Mouse (Mus musculus) myocyte (in vitro differentiated cells): Measurements from ENCODE around the gene Vdr. TPM values are rescaled to one million over a fixed set of nuclear protein-coding genes. Genes with fewer than 3 reads are reported as not detected.

Source experiments
- H3K27me3 ChIP-seq: one replicate; pipeline ENCODE4 v1.6.1; 2011; ENCODE audit not compliant: control insufficient read depth, insufficient read depth, insufficient read length
- H3K36me3 ChIP-seq: one replicate; pipeline ENCODE4 v1.6.1; 2011; ENCODE audit not compliant: control insufficient read depth, insufficient read depth
- H3K4me2 ChIP-seq: one replicate; pipeline ENCODE4 v1.6.1; 2011; ENCODE audit warnings: low read depth, control low read depth
- H3K4me3 ChIP-seq: one replicate; pipeline ENCODE4 v1.5.1; 2011; ENCODE audit warnings: mild to moderate bottlenecking, control low read depth, moderate library complexity
- H3K79me2 ChIP-seq: one replicate; pipeline ENCODE4 v1.6.1; 2011; ENCODE audit not compliant: control insufficient read depth, insufficient read depth
- H3ac ChIP-seq: one replicate; pipeline ENCODE4 v1.6.1; 2011; ENCODE audit not compliant: control insufficient read depth, insufficient read length
- CEBPB ChIP-seq: IDR thresholded peaks from 2 replicates; pipeline ENCODE4 v1.6.1; 2011; ENCODE audit warnings: mild to moderate bottlenecking, moderate library complexity; ENCODE audit not compliant: poor library complexity, insufficient read depth, severe bottlenecking
- E2F4 ChIP-seq: IDR thresholded peaks from one replicate; pipeline ENCODE4 v1.6.1; 2011; ENCODE audit warnings: mild to moderate bottlenecking, control low read depth, moderate library complexity; ENCODE audit not compliant: insufficient read depth
- MAX ChIP-seq: IDR thresholded peaks from one replicate; pipeline ENCODE4 v1.6.1; 2011; ENCODE audit warnings: low read depth, mild to moderate bottlenecking, control low read depth
- MYOD1 ChIP-seq, 3 experiments: IDR thresholded peaks; one replicate each; pipeline ENCODE4 v1.6.1; 2011; ENCODE audit warnings: control low read depth in 2 of 3, low read depth in 2 of 3, mild to moderate bottlenecking in 2 of 3, moderate library complexity in 1 of 3; ENCODE audit not compliant: insufficient read length in 2 of 3, control insufficient read depth in 1 of 3
- MYOG ChIP-seq, 3 experiments: IDR thresholded peaks; one replicate each; pipeline ENCODE4 v1.6.1; 2011; ENCODE audit warnings: control low read depth in 2 of 3, low read depth in 2 of 3, mild to moderate bottlenecking in 2 of 3; ENCODE audit not compliant: insufficient read length in 2 of 3, control insufficient read depth in 1 of 3, insufficient read depth in 1 of 3
- POLR2A ChIP-seq: IDR thresholded peaks from one replicate; pipeline ENCODE4 v1.6.1; 2011; ENCODE audit warnings: low read depth, mild to moderate bottlenecking, control low read depth, moderate library complexity; ENCODE audit not compliant: insufficient read length
- POLR2AphosphoS2 ChIP-seq: IDR thresholded peaks from one replicate; pipeline ENCODE4 v1.6.1; 2011; ENCODE audit warnings: low read depth, control low read depth; ENCODE audit not compliant: insufficient read length
- REST ChIP-seq: IDR thresholded peaks from one replicate; pipeline ENCODE4 v1.6.1; 2011; ENCODE audit warnings: mild to moderate bottlenecking, control low read depth, moderate library complexity; ENCODE audit not compliant: insufficient read depth, insufficient read length
- SRF ChIP-seq: IDR thresholded peaks from one replicate; pipeline ENCODE4 v1.6.1; 2011; ENCODE audit warnings: low read depth; ENCODE audit not compliant: control insufficient read depth, insufficient read length
- TCF12 ChIP-seq: IDR thresholded peaks from one replicate; pipeline ENCODE4 v1.6.1; 2011; ENCODE audit warnings: mild to moderate bottlenecking, control low read depth; ENCODE audit not compliant: poor library complexity, insufficient read depth, severe bottlenecking
- TCF3 ChIP-seq: IDR thresholded peaks from one replicate; pipeline ENCODE4 v1.6.1; 2011; ENCODE audit warnings: low read depth, control low read depth; ENCODE audit not compliant: insufficient read length
- USF1 ChIP-seq: IDR thresholded peaks from one replicate; pipeline ENCODE4 v1.6.1; 2011; ENCODE audit warnings: low read depth, mild to moderate bottlenecking, control low read depth, moderate library complexity
- polyA plus RNA-seq: library from polyadenylated mRNA; unstranded; fragments of >200 nt; fragmentation: generic; extraction: Trizol; gene quantifications from one replicate; pipeline ENCODE4 v1.2.1, GENCODE M21; 2012; ENCODE audit warnings: missing spikeins

The Vdr gene
- polyA plus RNA-seq, 1 experiment, result 9.8 TPM

- H3K27me3 ChIP-seq, result no peaks in the 10 kb centered on the region
Observed at GRCm38 (mm10) chr15:97864361-97865045, 45.9 kb downstream of the Vdr start.

GRCm38 (mm10) chr15:97863494-97863881 lies 46.9 kb downstream of the Vdr start:
- Histone ChIP-seq H3ac (no peak overlapping the region), H3K4me2 (no peak overlapping the region), H3K79me2 (no peaks in the 10 kb centered on the region), H3K36me3 (peaks cover 11% of the 10 kb centered on the region), H3K4me3 (no peak overlapping the region), H3K27me3 (no peaks in the 10 kb centered on the region)
- no peak for TF ChIP-seq TCF3
- TF ChIP-seq MAX, result no peak
- no peak for TF ChIP-seq TCF12
- no peak for TF ChIP-seq SRF
- TF ChIP-seq USF1, result no peak
- no peak for TF ChIP-seq MYOG (IDR thresholded peaks at IDR 0.05; ENCODE audit: control insufficient read depth in 1 of 3, insufficient read depth in 1 of 3, insufficient read length in 2 of 3, low read depth in 2 of 3)
- no peak for TF ChIP-seq REST
- TF ChIP-seq POLR2A, result no peak
- TF ChIP-seq MYOD1 (IDR thresholded peaks at IDR 0.05; ENCODE audit: control insufficient read depth in 1 of 3, insufficient read length in 2 of 3, low read depth in 2 of 3), result no peak
- no peak for TF ChIP-seq CEBPB
- no peak for TF ChIP-seq POLR2AphosphoS2
- no peak for TF ChIP-seq E2F4

More at GRCm38 (mm10) chr15:97864361-97865045, 45.9 kb downstream of the Vdr start:
- Histone ChIP-seq H3K79me2 (no peaks in the 10 kb centered on the region), H3K36me3 (peaks cover 11% of the 10 kb centered on the region), H3ac (no peak overlapping the region), H3K4me3 (no peak overlapping the region), H3K4me2 (no peak overlapping the region)
- no peak for TF ChIP-seq MYOD1 (IDR thresholded peaks at IDR 0.05; ENCODE audit: control insufficient read depth in 1 of 3, insufficient read length in 2 of 3, low read depth in 2 of 3)
- TF ChIP-seq TCF3, result no peak
- TF ChIP-seq CEBPB, result no peak
- no peak for TF ChIP-seq SRF
- no peak for TF ChIP-seq POLR2AphosphoS2
- no peak for TF ChIP-seq MAX
- TF ChIP-seq REST, result no peak
- no peak for TF ChIP-seq USF1
- no peak for TF ChIP-seq TCF12
- TF ChIP-seq POLR2A, result no peak
- TF ChIP-seq E2F4, result no peak
- TF ChIP-seq MYOG (IDR thresholded peaks at IDR 0.05; ENCODE audit: control insufficient read depth in 1 of 3, insufficient read depth in 1 of 3, insufficient read length in 2 of 3, low read depth in 2 of 3), result no peak

- no peak overlapping the region for H3K4me2 ChIP-seq
- H3K4me3 ChIP-seq, result no peak overlapping the region
- TF ChIP-seq USF1, result no peak
- no peak for TF ChIP-seq POLR2AphosphoS2
- TF ChIP-seq MAX, result no peak
- TF ChIP-seq CEBPB, result no peak
- no peak for TF ChIP-seq TCF12
- TF ChIP-seq MYOG (IDR thresholded peaks at IDR 0.05; ENCODE audit: control insufficient read depth in 1 of 3, insufficient read depth in 1 of 3, insufficient read length in 2 of 3, low read depth in 2 of 3), result no peak
- no peak for TF ChIP-seq E2F4
- TF ChIP-seq MYOD1 (IDR thresholded peaks at IDR 0.05; ENCODE audit: control insufficient read depth in 1 of 3, insufficient read length in 2 of 3, low read depth in 2 of 3), result no peak
- TF ChIP-seq POLR2A, result no peak
- TF ChIP-seq SRF, result no peak
Observed at GRCm38 (mm10) chr15:97862881-97863493, 47.4 kb downstream of the Vdr start.

GRCm38 (mm10) chr15:97860353-97860752 lies 50.1 kb downstream of the Vdr start:
- no peak overlapping the region for H3ac ChIP-seq
- no peak overlapping the region for H3K4me3 ChIP-seq
- no peak overlapping the region for H3K4me2 ChIP-seq
- TF ChIP-seq POLR2AphosphoS2 (no peak), POLR2A (no peak), E2F4 (no peak), REST (no peak), SRF (no peak), TCF3 (no peak), MAX (no peak), CEBPB (no peak), TCF12 (no peak)
- H3K27me3 ChIP-seq, result no peaks in the 10 kb centered on the region
- H3K79me2 ChIP-seq, result no peaks in the 10 kb centered on the region
- no peaks in the 10 kb centered on the region for H3K36me3 ChIP-seq

More at GRCm38 (mm10) chr15:97862881-97863493, 47.4 kb downstream of the Vdr start:
- no peak overlapping the region for H3ac ChIP-seq
- no peaks in the 10 kb centered on the region for H3K27me3 ChIP-seq
- no peaks in the 10 kb centered on the region for H3K79me2 ChIP-seq
- H3K36me3 ChIP-seq, result peaks cover 11% of the 10 kb centered on the region
